Mouse (Mus musculus) CD4-positive helper T cell, adult 2 months (primary cell): ENCODE measurements around the gene Pcp4l1.
"Not testable (repeated sequence)": the region's sequence is repeated elsewhere in the genome, so short reads cannot be mapped to it uniquely, and the experiment has no call there.

ENCODE experiments used
- DNase-seq: peaks from one replicate; pipeline ENCODE4 v3.0.0-alpha.2; 2012; ENCODE audit warnings: low read depth, missing footprints, low spot score

The Pcp4l1 gene

GRCm38 (mm10) chr1:171187851-171188700 is 8.0 kb downstream of the Pcp4l1 start:
- no peak for DNase-seq

DNA sequence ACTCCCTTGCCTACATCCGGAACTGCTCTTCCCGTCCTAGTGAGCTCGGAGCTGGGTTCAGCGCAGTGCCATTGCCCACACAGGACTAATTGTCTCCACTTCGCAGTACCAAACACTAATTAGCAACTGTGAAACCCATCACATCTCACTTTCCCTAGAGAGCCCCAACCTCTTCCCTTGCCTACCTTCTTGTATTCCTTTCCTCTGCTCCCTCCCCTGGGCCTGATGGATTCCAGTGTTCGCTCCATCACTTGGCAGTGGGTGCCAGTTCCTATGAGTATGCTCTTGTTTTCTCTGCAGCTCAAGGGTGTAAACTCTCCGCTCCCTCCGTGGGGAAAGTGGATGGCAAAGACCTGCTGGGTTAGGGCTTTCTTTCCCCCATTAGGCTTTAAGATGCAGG is 10.4 kb downstream of the Pcp4l1 start:
- DNase-seq: no peak

- peak; percentile 57 for DNase-seq
These were observed 11.8 kb downstream of the Pcp4l1 start for GRCm38 (mm10) chr1:171184314-171184713.

GRCm38 (mm10) chr1:171183620-171184019 is 12.4 kb downstream of the Pcp4l1 start:
- DNase-seq: no peak

DNA sequence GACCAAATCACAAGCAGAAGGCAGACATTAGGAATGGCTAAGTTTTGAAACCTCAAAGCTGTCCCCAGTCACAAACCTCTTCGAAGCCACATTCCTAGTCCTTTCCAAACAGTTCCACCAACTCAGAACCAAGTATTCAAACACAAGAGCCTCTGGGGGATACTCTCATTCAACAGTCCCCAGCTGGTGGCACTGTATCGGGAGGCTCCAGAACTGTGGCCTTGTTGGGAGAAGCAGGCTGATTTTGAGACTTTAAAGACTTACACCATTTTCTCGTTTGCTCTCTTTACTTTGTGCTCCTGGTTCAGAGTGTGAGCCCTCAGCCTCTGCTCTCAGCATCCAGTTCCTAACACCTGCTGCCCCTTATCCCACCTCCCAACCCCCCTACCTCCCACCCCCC is 13.0 kb downstream of the Pcp4l1 start:
- no peak for DNase-seq

DNA sequence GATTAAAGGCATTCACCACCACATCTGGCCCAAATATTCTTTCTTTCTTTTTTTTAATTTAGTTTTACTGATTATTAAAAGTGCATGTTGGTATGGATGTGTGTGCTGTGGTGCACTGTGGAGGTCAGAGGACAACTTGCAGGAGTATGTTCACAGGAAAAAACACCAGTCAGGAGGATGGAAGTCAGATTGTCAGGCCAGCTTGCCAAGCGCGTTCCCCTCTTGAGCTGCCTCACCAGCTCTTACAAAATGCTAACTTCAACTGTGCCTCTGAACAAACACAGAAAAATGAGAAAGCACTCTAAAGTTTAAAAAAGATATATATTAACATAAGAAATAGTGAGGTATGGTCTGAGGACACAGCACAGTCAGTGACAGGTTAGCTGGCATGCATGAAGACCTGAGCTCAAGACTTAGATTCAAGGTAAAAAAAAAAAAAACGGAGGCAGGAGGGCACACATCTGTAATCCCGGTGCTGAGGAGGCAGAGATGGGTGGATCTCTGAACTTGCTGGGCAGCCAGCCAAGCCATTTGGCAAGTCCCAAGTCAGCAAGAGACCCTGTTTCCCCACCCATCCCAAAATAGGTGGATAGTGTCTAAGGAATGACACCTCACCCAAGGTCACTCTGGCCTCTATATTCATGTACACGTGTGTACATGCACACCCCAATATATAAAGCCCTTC is 16.4 kb downstream of the Pcp4l1 start:
- DNase-seq: no peak

GRCm38 (mm10) chr1:171172779-171173178 is 23.3 kb downstream of the Pcp4l1 start:
- DNase-seq: no peak

DNA sequence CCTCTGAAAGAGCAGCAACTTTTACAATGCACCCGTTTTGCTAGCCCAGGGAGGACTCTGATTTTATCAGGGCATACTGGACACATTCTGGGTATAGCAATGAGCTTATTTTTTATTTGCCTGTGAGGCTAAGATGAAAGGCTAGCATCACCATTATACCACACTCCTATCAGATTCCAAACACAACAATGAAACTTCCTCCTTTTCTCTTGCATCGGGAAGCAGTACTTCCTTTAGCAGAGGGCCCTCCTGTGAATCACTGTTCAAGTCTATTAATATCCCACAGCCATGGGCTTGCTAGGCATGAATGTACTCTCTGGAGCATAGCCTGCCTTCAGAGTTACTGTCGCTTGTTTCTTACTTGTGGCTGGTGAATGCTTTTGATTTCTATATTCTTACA is 24.9 kb downstream of the Pcp4l1 start:
- DNase-seq: no peak

DNA sequence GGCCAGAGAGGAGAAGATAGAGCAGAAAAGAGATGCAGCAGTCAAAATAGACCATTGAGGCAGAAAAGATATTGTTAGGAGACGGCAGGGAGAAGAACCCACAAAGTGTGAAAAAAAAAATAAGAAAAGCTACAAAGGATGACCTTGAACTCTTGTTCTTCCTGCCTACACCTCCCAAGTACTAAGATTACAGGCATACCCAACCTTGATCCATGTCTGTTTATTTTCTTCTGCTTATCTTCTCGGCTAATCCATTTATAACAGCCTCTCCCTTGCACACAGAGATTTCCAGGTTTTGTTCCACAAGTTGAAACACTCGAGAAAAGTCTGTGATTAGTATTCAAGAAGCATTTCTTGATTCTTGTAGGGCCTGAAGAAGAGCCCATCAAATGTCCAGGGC is 26.2 kb downstream of the Pcp4l1 start:
- DNase-seq: no peak

- DNase-seq: no peak
These were observed 27.2 kb downstream of the Pcp4l1 start for GRCm38 (mm10) chr1:171168906-171169305.

GRCm38 (mm10) chr1:171165629-171166345 is 30.3 kb downstream of the Pcp4l1 start:
- no peak for DNase-seq

DNA sequence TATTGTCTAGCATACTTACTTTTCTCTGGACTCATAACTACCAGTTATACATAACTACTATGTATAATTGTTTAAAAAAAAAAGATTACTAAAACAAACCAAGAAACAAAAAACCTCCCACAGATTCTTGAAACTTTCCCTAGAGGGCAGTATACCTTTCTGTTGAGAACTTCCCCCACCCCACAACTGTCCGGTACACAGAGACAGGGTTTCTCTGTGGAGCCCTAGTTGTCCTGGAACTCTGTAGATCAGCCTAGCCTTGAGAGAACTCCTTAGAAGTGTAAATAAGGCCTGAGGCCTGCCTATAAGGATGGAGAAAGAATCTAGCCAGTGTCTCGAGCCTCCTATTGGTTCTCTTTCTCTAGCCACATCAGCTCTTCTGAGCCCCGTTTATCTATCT is 31.8 kb downstream of the Pcp4l1 start:
- DNase-seq: no peak

GRCm38 (mm10) chr1:171162526-171162925 is 33.5 kb downstream of the Pcp4l1 start:
- no peak for DNase-seq

DNA sequence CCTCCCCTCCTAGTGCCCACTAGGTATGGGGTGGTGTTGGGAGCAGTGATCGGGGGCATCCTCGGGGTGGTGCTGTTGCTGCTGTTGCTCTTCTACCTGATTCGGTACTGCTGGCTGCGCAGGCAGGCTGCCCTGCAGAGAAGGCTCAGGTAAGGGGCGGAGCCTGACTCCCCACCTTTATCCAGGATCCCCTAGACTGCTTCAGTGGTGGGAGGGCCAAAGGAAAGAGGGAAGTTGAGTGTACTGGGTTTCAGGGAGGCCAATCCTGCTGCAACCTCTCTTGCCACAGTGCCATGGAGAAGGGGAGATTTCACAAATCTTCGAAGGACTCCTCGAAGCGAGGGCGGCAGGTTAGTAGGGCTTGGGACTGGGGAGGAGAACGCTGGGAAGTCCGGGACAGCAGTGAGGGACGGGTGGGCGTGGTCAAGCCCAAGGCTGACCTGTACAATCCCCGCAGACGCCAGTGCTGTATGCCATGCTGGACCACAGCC is 36.5 kb downstream of the Pcp4l1 start:
- no peak for DNase-seq

- DNase-seq: no peak
These were observed 38.1 kb downstream of the Pcp4l1 start for GRCm38 (mm10) chr1:171157965-171158364.

DNA sequence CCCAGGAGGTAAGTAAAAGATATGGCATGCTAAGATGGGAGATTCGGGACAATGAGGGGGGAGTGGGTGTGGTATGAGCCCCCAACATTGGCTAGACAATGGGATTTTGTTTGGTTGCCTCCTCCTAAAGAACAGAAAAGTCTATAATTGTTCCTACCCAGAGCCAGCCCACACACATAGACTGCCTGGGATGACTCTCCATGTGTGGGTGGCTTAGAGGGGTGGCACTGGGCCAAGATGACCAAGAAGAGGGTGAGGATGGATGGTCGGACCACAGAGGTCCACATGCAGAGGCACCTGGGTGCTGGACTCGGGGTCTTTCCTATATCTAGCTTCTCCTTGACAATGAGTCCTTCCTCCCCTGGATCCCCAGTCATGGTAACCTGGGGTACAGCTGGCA is 39.4 kb downstream of the Pcp4l1 start:
- no peak for DNase-seq

DNA sequence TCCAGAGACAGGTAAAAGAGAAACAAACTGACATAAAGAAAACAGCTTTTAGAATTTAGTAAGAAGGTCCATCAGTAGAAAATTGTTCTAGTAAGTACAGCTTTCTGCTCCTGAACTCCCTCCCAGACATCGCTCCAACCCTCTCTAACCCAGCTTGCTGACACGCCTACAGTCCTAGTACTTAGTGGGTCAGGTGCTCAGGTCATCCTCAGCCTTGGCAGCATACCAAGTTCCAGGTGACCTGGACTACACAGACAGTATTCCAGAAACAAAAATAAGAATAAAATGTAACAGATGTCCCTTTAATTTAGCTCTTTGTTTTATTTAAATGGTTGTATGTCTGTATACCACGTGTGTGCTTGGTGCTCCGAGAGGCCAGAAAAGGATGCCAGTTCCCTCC is 44.1 kb downstream of the Pcp4l1 start:
- no peak for DNase-seq

DNA sequence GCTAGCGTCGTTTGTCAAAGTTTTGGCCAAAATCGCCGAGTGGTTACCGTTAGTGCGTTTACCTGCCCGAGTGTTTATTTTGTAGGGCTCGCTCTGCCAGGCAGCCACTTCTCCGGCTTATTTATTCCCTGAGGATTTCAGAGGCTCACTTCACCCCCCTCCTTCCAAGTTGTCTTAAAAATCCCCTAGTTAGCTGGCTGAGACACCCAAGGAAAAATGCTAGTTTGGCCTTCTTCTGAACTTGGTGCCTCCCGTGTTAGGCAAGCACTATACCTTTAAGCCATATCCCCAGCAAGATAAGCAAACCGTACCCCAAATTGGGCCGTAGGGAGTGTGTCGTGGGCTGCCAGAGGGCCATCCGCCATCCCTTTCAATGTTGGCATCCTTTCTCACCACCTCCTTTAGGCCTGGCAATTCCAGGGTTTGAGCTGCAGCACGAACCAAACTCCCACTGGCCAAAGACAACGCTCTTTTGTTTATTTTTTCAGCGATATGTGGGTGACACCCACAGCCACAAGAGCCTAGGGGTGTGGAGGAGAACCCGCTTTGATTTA is 45.2 kb downstream of the Pcp4l1 start:
- DNase-seq: no peak

DNA sequence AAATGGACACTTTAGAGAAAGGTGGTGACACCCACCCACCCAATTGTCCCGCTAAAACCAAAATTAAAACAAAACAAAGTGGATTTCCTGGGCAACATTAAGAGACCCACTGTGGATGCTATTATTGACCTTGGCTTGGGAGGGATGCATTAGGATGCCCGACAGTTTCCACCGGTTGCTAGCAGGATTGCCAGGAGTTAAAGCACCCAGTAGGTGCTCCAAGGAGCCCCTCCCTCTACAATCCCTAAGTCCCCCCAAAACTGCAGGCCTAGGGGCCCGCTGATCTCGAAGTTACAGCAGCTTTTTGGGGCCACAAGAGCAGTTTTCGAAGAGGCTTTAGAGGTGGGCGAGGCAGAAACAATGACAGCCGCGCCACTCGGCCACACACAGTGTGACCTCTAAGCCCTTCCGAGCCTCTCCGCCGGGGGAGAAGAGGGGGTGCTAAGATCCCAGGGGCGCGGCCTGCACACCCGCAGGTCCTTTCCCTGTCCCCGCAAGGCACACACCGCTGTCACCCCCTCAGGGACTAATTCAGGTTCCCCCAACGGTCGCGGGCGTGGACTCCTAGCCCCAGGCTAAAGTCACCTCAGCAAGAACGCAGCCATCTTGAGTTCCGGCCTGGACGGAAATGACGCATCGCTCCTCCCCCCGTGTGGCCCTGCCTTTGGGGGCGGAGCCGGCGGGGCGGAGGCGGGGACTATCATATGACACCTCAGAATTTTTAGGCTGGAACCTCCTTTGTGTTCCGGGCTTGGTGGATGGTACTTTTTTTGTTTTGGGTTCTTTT is 45.9 kb downstream of the Pcp4l1 start, which contains the start of the genes Sdhc and Mpz:
Gene Sdhc, minus strand, starts transcription at position 630 of the 787 bp plus-strand sequence.
Gene Mpz, plus strand, starts transcription at position 738 of the 787 bp plus-strand sequence.
- peak; percentile 96 for DNase-seq

DNA sequence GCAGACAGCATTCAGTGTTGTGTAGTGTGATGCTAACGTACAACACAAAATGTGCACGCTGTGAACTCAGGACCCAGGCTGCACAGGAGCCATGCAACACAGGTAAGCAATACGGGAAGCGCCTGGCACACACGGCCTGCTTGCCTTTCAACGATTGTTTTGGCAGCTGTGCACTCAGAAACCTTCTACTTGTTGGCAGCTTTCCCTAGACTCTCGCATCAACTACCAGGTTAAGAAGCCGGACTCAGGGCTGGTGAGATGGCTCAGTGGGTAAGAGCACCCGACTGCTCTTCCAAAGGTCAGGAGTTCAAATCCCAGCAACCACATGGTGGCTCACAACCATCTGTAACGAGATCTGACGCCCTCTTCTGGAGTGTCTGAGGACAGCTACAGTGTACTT is 53.1 kb downstream of the Pcp4l1 start:
- not testable (repeated sequence) for DNase-seq
